Mouse (Mus musculus): ENCODE results near the gene Cetn3.

DNA sequence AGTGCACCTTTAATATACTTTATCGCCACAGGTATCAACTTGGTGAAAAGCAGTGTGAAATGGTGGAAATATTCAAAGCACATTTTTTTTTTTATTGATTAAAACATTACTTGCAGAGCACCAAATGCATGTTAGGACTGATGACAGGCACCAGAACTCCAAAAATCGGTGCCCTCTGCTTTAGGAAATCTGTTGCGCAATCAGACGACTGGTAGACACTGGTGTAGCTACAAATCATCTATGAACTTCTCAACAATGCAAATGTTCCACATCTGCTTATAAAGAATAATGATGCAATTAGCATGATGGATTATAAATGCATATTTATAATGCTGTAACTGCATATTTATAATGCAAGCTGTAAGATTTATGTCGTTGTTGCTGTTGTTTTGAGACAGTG lies 18.7 kb upstream of the Cetn3 start:
- TF ChIP-seq CTCF (conservative IDR thresholded peaks at IDR 0.05; ENCODE audit: low read length) (no peak), POU5F1 (IDR thresholded peaks at IDR 0.05; ENCODE audit: borderline replicate concordance, low read length) (no peak)

All from E14TG2a.4 (cell line).